Mouse (Mus musculus): ENCODE measurements around the gene 4930572O03Rik. TPM values are rescaled to one million over a fixed set of nuclear protein-coding genes. Genes with fewer than 3 reads are reported as not detected.

The 4930572O03Rik gene
- not detected in 2 replicates for polyA plus RNA-seq (2012; rRNA removed)

GRCm38 (mm10) chr5:15656959-15657358 is at the start of gene 4930572O03Rik:
TSS of gene 4930572O03Rik (minus strand) at chr5:15657059.

GRCm38 (mm10) chr5:15618764-15619163 is 38.1 kb downstream of the 4930572O03Rik start, which contains the start of gene Speer4d:
TSS of gene Speer4d (plus strand) at chr5:15619064.

Other genes starting within 250 kb of the 4930572O03Rik start
- gene Gm21149, start 180.5 kb downstream of the 4930572O03Rik start, polyA plus RNA-seq (2012; rRNA removed), result not detected in 2 replicates
- not detected in 2 replicates for gene Gm21190, start 127.8 kb downstream of the 4930572O03Rik start, polyA plus RNA-seq (2012; rRNA removed)
- gene Gm21083, start 79.7 kb downstream of the 4930572O03Rik start, polyA plus RNA-seq (2012; rRNA removed), result not detected in 2 replicates
- gene Speer4d, start 38.0 kb downstream of the 4930572O03Rik start, polyA plus RNA-seq (2012; rRNA removed), result not detected in 2 replicates
- not detected in 2 replicates for gene Speer4c, start 57.2 kb upstream of the 4930572O03Rik start, polyA plus RNA-seq (2012; rRNA removed)

All from central nervous system, embryonic 14 days (tissue).